Mouse (Mus musculus) ovary, adult 2 months (tissue): Measurements from ENCODE around the gene Cwf19l1. TPM values are rescaled to one million over a fixed set of nuclear protein-coding genes. Genes with fewer than 3 reads are reported as not detected.

Source experiments
- polyA plus RNA-seq: library from polyadenylated mRNA; depleted of rRNA; stranded (reverse); fragments of >200 nt; gene quantifications from 2 replicates; pipeline ENCODE4 v1.2.3, GENCODE M21; 2012; rRNA removed

Gene Cwf19l1
- polyA plus RNA-seq, result 4.4 and 5.0 TPM in 2 replicates

GRCm38 (mm10) chr19:44135072-44135959 lies at the start of gene Cwf19l1:
Gene Cwf19l1 (minus strand): TSS chr19:44135876.

GRCm38 (mm10) chr19:44145702-44146567 lies 10.3 kb upstream of the Cwf19l1 start, which contains the start of gene Bloc1s2:
Gene Bloc1s2 (minus strand): TSS chr19:44146446.

GRCm38 (mm10) chr19:44106831-44107660 lies 28.6 kb downstream of the Cwf19l1 start, which contains the start of gene Chuk:
Gene Chuk (minus strand): TSS chr19:44107480.

GRCm38 (mm10) chr19:44069121-44069913 lies 66.4 kb downstream of the Cwf19l1 start, which contains the start of gene Erlin1:
Gene Erlin1 (minus strand): TSS chr19:44069785.

Other genes starting within 250 kb of the Cwf19l1 start
- 32.4 and 34.0 TPM in 2 replicates for gene Dnmbp, start 195.7 kb downstream of the Cwf19l1 start, polyA plus RNA-seq
- 1.7 and 2.1 TPM in 2 replicates for gene Cpn1, start 149.3 kb downstream of the Cwf19l1 start, polyA plus RNA-seq
- gene Cyp2c23, start 106.7 kb downstream of the Cwf19l1 start, polyA plus RNA-seq, result 0.09 and 0.10 TPM in 2 replicates
- gene Erlin1, start 66.1 kb downstream of the Cwf19l1 start, polyA plus RNA-seq, result 4.7 and 7.0 TPM in 2 replicates
- 9.7 and 10.0 TPM in 2 replicates for gene Chuk, start 28.4 kb downstream of the Cwf19l1 start, polyA plus RNA-seq
- gene Bloc1s2, start 10.6 kb upstream of the Cwf19l1 start, polyA plus RNA-seq, result 16.4 and 24.2 TPM in 2 replicates
- 0.11 and 0.15 TPM in 2 replicates for gene Pkd2l1, start 56.6 kb upstream of the Cwf19l1 start, polyA plus RNA-seq
- 0.33 and 0.46 TPM in 2 replicates for gene Scd3, start 67.4 kb upstream of the Cwf19l1 start, polyA plus RNA-seq
- 512 and 709 TPM in 2 replicates for gene Scd2, start 157.8 kb upstream of the Cwf19l1 start, polyA plus RNA-seq
- gene Scd4, start 197.2 kb upstream of the Cwf19l1 start, polyA plus RNA-seq, result 0.41 and 0.50 TPM in 2 replicates